Mouse (Mus musculus) urinary bladder, postnatal 0 days (tissue): ENCODE results near the gene Col5a3. TPM values are rescaled to one million over a fixed set of nuclear protein-coding genes. Genes with fewer than 3 reads are reported as not detected.

Source experiments
- polyA plus RNA-seq: library from polyadenylated mRNA; unstranded; fragments of >200 nt; fragmentation: Nextera tagmentation; extraction: Ambion mirVana; gene quantifications from 2 replicates; pipeline ENCODE4 v1.2.1, GENCODE M21; 2015

The Col5a3 gene
- 8.1 and 11.4 TPM in 2 replicates for polyA plus RNA-seq

DNA sequence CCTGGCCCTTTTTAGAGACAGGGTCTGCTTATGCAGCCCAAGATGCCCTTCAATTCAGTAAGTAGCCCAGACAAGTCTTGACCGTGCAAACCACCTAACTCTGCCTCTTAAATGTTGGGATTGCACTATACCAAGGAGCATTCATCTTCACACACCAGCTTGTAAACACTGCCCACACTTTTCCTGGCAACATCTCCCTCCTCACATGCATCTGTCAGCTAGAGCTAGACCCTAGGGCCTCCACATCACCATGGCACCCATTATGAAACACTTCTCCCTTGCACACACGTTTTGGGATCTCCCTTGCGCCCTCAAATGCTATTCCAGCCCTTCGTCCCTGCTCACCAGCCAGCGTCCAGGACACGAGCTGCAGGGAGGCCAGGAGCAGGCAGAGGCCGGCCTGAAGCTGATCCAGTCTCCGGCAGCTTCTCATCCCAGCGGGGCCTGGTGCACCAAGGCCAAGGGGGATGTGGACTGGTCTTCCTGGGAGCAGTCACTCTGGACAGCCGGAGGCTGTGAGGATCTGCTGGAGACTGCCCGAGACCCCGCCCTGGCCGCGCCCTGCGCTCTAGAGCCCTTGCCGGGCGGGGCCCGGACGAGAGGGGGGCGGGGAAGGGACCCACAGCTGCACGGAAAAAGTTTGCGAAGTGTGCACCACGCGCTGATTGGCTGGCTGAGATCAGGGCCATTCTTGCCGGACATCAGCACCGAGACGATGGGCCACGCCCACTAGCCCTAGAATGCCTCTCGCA is at the start of gene Col5a3:
TSS of gene Col5a3 (minus strand) at position 547 of the 752 bp plus-strand sequence.

DNA sequence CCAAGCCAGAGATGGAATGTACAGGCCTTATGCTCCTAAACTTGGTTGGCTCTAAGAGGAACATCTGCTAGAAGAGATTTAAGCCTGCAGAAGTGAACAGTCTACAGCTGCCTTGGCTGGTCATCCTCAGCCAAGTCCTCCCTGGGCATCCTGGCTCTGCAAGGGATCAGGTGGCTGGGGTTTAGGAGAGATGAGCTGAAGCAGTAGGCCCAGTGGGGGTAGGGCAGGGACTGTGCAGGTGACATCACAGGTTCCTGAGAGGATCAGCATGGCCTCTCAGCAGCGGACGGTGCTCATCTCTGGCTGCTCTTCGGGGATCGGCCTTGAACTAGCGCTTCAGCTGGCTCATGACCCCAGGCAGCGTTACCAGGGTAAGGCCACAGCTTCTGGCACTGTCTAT is 3.4 kb upstream of the Col5a3 start, which contains the start of gene Rdh8:
TSS of gene Rdh8 (plus strand) at position 268 of the 400 bp plus-strand sequence.

DNA sequence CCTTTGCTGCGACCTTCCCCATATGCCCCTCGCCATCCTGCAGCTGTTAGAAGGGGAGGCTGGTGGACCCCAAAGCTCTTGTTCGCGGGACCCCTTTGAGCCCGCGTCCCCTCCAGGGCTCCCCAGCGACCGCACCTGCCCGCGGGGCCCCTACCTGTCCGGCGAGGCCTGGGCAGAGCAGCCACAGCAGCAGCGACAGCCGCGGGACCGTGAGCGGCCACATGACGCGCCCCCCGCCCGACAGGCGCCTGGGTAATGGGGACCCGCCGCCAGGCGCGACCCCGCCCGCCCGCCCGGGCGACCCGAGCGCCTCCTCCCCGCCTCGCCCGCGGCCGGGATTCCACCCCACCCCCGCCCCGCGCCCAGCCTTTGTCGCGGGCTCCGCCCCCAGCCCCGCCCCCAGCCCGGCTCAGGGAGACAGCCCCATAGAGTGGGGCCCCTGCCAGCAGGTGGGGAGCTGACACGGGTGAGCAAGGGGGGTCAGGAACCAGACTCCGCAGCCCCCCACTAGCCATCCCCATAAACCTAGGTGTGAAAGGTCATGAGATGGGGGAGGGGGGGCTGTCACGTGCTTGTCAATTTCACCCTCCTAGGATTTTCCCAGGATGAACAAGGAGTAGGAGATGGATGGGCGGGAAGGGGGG is 68.7 kb downstream of the Col5a3 start, which contains the start of gene Olfm2:
TSS of gene Olfm2 (minus strand) at position 333 of the 644 bp plus-strand sequence.

Other genes with a start within 250 kb of the Col5a3 start
- 6.2 and 6.6 TPM in 2 replicates for gene Zfp846, start 233.8 kb downstream of the Col5a3 start, polyA plus RNA-seq
- 287 and 316 TPM in 2 replicates for gene Ubl5, start 172.2 kb downstream of the Col5a3 start, polyA plus RNA-seq
- gene Fbxl12, start 170.3 kb downstream of the Col5a3 start, polyA plus RNA-seq: 9.2 and 10.4 TPM in 2 replicates
- gene Pin1, start 163.0 kb downstream of the Col5a3 start, polyA plus RNA-seq: 36.1 and 37.6 TPM in 2 replicates
- 5.4 and 6.0 TPM in 2 replicates for gene Olfm2, start 68.7 kb downstream of the Col5a3 start, polyA plus RNA-seq
- gene Rdh8, start 3.4 kb upstream of the Col5a3 start, polyA plus RNA-seq: not detected in 2 replicates
- 11.9 and 16.2 TPM in 2 replicates for gene A230050P20Rik, start 53.6 kb upstream of the Col5a3 start, polyA plus RNA-seq
- gene Angptl6, start 64.7 kb upstream of the Col5a3 start, polyA plus RNA-seq: 9.4 and 11.5 TPM in 2 replicates
- gene Ppan, start 73.1 kb upstream of the Col5a3 start, polyA plus RNA-seq: 36.3 and 39.8 TPM in 2 replicates
- 215 and 220 TPM in 2 replicates for gene Eif3g, start 83.6 kb upstream of the Col5a3 start, polyA plus RNA-seq
- gene Dnmt1, start 144.8 kb upstream of the Col5a3 start, polyA plus RNA-seq: 19.8 and 22.3 TPM in 2 replicates
- gene S1pr2, start 161.7 kb upstream of the Col5a3 start, polyA plus RNA-seq: 42.4 and 46.4 TPM in 2 replicates
- gene Mrpl4, start 187.7 kb upstream of the Col5a3 start, polyA plus RNA-seq: 98.2 and 105 TPM in 2 replicates
- gene Icam1, start 200.9 kb upstream of the Col5a3 start, polyA plus RNA-seq: 15.9 and 21.2 TPM in 2 replicates
- gene Icam4, start 214.3 kb upstream of the Col5a3 start, polyA plus RNA-seq: 0.82 and 0.83 TPM in 2 replicates
- gene Icam5, start 217.0 kb upstream of the Col5a3 start, polyA plus RNA-seq: 0.08 and 0.14 TPM in 2 replicates